Mouse (Mus musculus): ENCODE results near the gene Tprgl.

Gene Tprgl

GRCm38 (mm10) chr4:154140213-154141008 lies 20.1 kb downstream of the Tprgl start:
- TF ChIP-seq GATA4 (IDR thresholded peaks at IDR 0.05; ENCODE audit: insufficient replicate concordance, low read length): no peak

GRCm38 (mm10) chr4:154140182-154140212 lies 20.5 kb downstream of the Tprgl start, which contains the start of gene Trp73:
Gene Trp73 (minus strand): TSS chr4:154140208.
- TF ChIP-seq GATA4 (IDR thresholded peaks at IDR 0.05; ENCODE audit: insufficient replicate concordance, low read length): no peak

GRCm38 (mm10) chr4:154139671-154140181 lies 20.7 kb downstream of the Tprgl start:
- TF ChIP-seq GATA4 (IDR thresholded peaks at IDR 0.05; ENCODE audit: insufficient replicate concordance, low read length): no peak

- TF ChIP-seq GATA4 (IDR thresholded peaks at IDR 0.05; ENCODE audit: insufficient replicate concordance, low read length): no peak
Measured at GRCm38 (mm10) chr4:154137139-154137538, 23.3 kb downstream of the Tprgl start.

GRCm38 (mm10) chr4:154134803-154135202 lies 25.7 kb downstream of the Tprgl start:
- TF ChIP-seq GATA4 (IDR thresholded peaks at IDR 0.05; ENCODE audit: insufficient replicate concordance, low read length): no peak

- TF ChIP-seq GATA4 (IDR thresholded peaks at IDR 0.05; ENCODE audit: insufficient replicate concordance, low read length): no peak
Measured at GRCm38 (mm10) chr4:154131894-154132293, 28.6 kb downstream of the Tprgl start.

- no peak for TF ChIP-seq GATA4 (IDR thresholded peaks at IDR 0.05; ENCODE audit: insufficient replicate concordance, low read length)
Measured at GRCm38 (mm10) chr4:154129950-154130349, 30.5 kb downstream of the Tprgl start.

- TF ChIP-seq GATA4 (IDR thresholded peaks at IDR 0.05; ENCODE audit: insufficient replicate concordance, low read length): no peak
Measured at GRCm38 (mm10) chr4:154127273-154127672, 33.2 kb downstream of the Tprgl start.

- no peak for TF ChIP-seq GATA4 (IDR thresholded peaks at IDR 0.05; ENCODE audit: insufficient replicate concordance, low read length)
Measured at GRCm38 (mm10) chr4:154125202-154125601, 35.3 kb downstream of the Tprgl start.

- TF ChIP-seq GATA4 (IDR thresholded peaks at IDR 0.05; ENCODE audit: insufficient replicate concordance, low read length): no peak
Measured at GRCm38 (mm10) chr4:154123553-154123952, 36.9 kb downstream of the Tprgl start.

GRCm38 (mm10) chr4:154122374-154122773 lies 38.1 kb downstream of the Tprgl start:
- TF ChIP-seq GATA4 (IDR thresholded peaks at IDR 0.05; ENCODE audit: insufficient replicate concordance, low read length): no peak

GRCm38 (mm10) chr4:154121800-154122199 lies 38.7 kb downstream of the Tprgl start:
- no peak for TF ChIP-seq GATA4 (IDR thresholded peaks at IDR 0.05; ENCODE audit: insufficient replicate concordance, low read length)

- TF ChIP-seq GATA4 (IDR thresholded peaks at IDR 0.05; ENCODE audit: insufficient replicate concordance, low read length): no peak
Measured at GRCm38 (mm10) chr4:154119208-154119607, 41.3 kb downstream of the Tprgl start.

GRCm38 (mm10) chr4:154118782-154119181 lies 41.7 kb downstream of the Tprgl start:
- no peak for TF ChIP-seq GATA4 (IDR thresholded peaks at IDR 0.05; ENCODE audit: insufficient replicate concordance, low read length)

GRCm38 (mm10) chr4:154116421-154116820 lies 44.0 kb downstream of the Tprgl start:
- no peak for TF ChIP-seq GATA4 (IDR thresholded peaks at IDR 0.05; ENCODE audit: insufficient replicate concordance, low read length)

GRCm38 (mm10) chr4:154109850-154110243 lies 50.6 kb downstream of the Tprgl start:
- no peak for TF ChIP-seq GATA4 (IDR thresholded peaks at IDR 0.05; ENCODE audit: insufficient replicate concordance, low read length)

- no peak for TF ChIP-seq GATA4 (IDR thresholded peaks at IDR 0.05; ENCODE audit: insufficient replicate concordance, low read length)
Measured at GRCm38 (mm10) chr4:154109216-154109849, 51.1 kb downstream of the Tprgl start.
